Mouse (Mus musculus) embryonic stem cell, embryonic (primary cell): ENCODE results near the gene Rps17.

Experiments used
- CTCF ChIA-PET, 4 experiments: fragments of 300-600 bp in 2 of 4; fragments of 350-600 bp in 2 of 4; sonication (Branson Sonifier 250); formaldehyde crosslinking; loops; one replicate each; lab custom pipeline; 2022; ENCODE audit warnings: inconsistent platforms in 2 of 4; lab: Charles Lee
- POLR2A ChIA-PET, 4 experiments: fragments of 300-600 bp in 2 of 4; fragments of 350-600 bp in 2 of 4; sonication (Branson Sonifier 250); formaldehyde crosslinking; loops; one replicate each; lab custom pipeline; 2022; ENCODE audit warnings: antibody characterized with exemption in 4 of 4, inconsistent platforms in 1 of 4; lab: Charles Lee

Gene Rps17

DNA sequence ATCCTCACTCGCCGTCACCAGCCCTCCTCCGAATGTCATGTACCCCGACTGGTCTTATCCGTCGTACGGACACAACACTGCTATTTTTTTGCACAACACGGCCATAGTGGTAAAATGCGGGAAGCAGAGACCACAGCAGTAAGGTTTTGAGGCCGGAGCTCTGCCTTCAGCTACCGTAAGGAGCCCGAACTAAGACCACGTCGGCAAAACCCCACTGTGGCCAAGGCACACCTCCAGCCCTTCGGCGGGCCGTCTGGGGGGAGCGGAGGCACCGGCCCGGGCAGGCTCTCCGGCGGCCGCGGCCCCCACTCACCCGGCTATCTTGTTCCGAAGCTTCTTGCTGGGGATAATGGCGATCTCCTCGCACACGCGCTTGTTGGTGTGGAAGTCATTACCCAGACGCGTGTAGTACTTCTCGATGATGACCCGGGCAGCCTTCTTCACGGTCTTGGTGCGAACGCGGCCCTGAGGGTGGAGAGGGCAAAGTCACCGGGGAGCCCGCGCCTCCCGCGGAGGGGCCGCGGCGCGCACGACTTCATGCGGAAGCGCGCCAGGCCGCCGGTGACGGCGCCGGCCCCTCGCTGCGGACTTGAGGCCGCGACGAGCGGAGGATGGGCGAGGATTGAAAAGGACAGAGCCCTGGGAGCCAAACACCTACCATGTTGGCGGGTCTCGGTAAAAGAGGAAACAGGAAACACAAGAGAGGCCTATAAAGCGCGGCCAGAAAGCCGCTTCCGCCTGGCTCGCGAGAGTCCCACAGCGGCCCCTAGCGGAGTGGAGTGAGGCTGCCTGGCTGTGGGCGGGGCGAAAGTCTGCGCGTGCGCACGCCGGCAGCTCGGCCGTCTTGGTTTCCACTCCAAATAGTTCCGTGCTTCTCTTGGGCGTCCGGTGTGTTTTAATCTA is at the start of gene Rps17:
Gene Rps17, minus strand, starts transcription at position 711 of the 903 bp plus-strand sequence.
- POLR2A ChIA-PET, result interaction anchor here (0.5 to 10.7 kb wide), 155 partner anchors 8 to 566 kb away, joined by 3 to 190 read pairs (median 4); partner anchors contain the start of genes Ap3b2 (in 3 of the 4), Cpeb1 (in 3 of the 4), Whamm (in 3 of the 4) and Pde8a (in 2 of the 4)
- CTCF ChIA-PET, result interaction anchor here (0.6 to 1.6 kb wide), 12 partner anchors 9 to 469 kb away, joined by 3 to 8 read pairs (median 4); partner anchors contain the start of genes Cpeb1 (in 1 of the 4) and Whamm (in 1 of the 4)

DNA sequence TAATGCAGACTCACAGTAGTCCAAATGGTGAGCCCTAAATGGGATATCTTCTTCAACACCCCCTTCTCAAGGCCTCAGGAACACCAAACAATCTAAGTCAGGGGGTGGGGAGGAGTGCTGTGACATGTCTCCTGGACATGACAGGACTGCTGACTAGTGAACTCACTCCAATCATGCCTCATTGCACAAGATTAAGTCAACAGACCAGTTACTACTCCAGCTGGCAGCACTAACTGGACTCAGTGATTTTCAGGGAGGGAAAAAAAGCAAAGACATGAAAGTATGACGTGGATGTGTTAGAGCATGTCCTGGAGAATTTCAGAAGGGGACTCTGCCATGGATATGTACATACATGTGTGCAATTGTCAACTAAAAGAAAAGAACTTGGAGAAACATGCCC is 34.3 kb upstream of the Rps17 start:
- POLR2A ChIA-PET, result interaction anchor here in 1 of 4 experiments (0.6 kb wide), 1 partner anchor 214 kb away, joined by 3 read pairs; no protein-coding TSS in a partner anchor
- CTCF ChIA-PET, result no interaction called here

DNA sequence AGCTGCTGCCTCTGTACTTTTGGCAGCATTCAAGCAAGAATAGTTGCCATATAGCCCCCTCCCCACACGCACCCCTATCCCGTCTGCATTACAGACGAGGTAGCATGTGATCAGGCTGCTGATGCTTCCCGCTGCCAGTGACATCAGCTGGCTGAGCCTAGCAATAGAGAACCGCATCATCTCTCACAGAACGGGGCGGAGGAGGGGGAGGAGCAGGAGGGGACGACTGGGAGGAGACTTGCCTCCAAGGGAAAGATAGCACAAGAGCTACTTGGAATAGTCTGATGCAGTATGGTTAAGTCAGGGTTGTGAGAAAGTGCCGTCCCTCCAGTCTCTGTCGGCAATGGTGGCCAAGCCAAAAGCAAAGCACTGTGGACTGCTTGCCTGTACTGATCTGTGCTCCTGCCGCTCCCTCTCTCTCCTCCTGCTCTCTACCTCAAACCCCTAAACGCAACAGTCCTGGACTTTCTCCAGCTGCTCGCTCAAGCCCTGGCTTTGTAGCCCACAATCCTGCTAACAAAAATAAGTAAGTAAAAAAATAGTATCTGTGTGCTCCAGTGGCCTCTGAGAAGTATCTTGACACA is 27.4 kb upstream of the Rps17 start:
- ChIA-PET CTCF (interaction anchor here in 1 of 4 experiments (0.6 to 1.9 kb wide), 2 partner anchors 217 to 238 kb away, joined by 3 to 4 read pairs; no protein-coding TSS in a partner anchor), POLR2A (interaction anchor here in 3 of 4 experiments (0.6 to 2.3 kb wide), 16 partner anchors 9 to 483 kb away, joined by 3 to 18 read pairs (median 4); partner anchors contain the start of gene Rps17 (in 2 of the 3))

DNA sequence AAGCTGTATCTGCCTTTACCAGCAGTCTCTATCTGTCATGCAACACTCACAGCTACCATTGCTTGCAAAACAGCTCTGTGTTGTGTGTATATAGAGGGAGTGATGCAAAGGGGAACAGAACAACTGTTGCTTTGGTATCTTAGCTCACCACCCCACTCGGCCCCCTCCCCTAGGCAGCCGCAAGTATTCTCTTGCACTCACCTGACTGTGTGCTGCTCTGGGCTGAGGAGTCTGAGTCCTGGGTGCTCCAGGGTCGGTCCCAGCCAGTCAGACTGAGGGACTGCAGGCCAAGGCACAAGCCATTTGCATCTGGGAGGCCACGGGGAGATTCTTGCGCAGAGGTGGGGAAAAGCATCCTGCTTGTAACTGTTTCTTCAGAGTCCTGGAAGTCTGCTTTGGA is 26.8 kb upstream of the Rps17 start:
- ChIA-PET CTCF (interaction anchor here in 1 of 4 experiments (1.9 kb wide), 1 partner anchor 238 kb away, joined by 4 read pairs; no protein-coding TSS in a partner anchor), POLR2A (interaction anchor here in 3 of 4 experiments (1.0 to 2.3 kb wide), 9 partner anchors 10 to 483 kb away, joined by 3 to 18 read pairs (median 4); partner anchors contain the start of gene Rps17 (in 2 of the 3))

DNA sequence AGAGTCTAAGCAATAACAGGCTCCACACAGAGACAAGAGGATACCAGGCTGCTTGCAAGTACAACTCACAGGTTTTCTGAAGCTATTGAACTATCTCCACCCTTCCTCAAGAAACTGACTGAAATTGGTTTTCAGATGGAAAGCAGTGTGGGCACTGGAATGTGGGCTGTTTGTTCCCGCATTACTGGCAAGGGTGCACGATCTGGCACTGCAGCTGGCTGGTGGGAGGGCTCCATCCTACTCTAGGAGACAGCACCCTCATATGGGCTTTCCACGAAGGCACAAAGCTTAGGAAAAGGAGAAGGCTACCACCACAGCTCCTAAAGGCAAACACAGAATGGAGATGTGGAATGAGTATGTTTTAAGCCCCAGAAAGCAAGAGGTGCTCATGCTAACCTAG is 24.7 kb upstream of the Rps17 start:
- POLR2A ChIA-PET, result interaction anchor here in 2 of 4 experiments (0.9 to 2.3 kb wide), 6 partner anchors 23 to 108 kb away, joined by 3 to 8 read pairs (median 3); partner anchors contain the start of gene Rps17 (in 2 of the 2)
- CTCF ChIA-PET, result no interaction called here

DNA sequence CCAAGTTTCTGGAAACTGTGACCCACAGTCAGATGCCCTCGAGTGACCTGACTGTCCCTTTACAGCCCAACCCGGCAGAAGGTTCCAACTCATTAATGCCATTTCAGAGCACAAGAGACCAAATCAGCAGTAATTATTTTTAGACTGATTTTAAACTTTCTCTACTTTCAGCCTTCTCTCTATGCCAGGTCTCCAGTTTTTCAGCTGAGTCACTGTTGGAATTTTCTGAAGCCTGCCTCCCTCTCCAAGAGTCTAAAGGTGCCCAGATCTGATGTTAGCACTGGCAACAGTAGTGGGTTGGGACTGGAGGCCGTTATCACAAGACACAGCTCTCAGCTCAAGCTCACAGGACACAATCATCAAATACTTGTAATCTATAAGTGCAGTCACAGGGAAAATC is 22.9 kb upstream of the Rps17 start:
- ChIA-PET CTCF (no interaction called here), POLR2A (interaction anchor here in 1 of 4 experiments (0.6 to 1.6 kb wide), 2 partner anchors 23 to 225 kb away, joined by 6 read pairs; partner anchors contain the start of gene Rps17)

DNA sequence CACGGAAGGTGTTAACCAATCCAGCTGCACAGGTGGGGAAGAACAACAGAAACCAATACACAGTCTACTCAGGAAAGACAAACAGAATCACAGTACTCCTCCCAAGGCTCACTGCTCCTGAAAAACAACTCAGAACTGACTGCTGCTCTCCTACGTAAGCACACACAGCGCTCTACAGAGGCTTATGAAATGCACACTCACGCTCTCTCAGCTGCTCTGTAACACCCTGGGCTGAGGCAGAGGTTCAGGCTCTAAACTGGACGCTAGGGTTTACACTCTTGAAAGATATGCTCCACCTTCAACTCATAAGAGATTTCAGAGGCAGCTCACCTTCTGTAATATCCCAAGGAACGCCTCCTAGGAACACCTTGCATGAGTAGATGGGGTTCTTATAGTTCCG is 11.9 kb upstream of the Rps17 start:
- POLR2A ChIA-PET, result interaction anchor here in 2 of 4 experiments (1.0 to 7.4 kb wide), 3 partner anchors 11 to 166 kb away, joined by 3 to 47 read pairs (median 5); partner anchors contain the start of gene Rps17 (in 2 of the 2)
- CTCF ChIA-PET, result interaction anchor here in 1 of 4 experiments (0.7 kb wide), 1 partner anchor 47 kb away, joined by 3 read pairs; no protein-coding TSS in a partner anchor

DNA sequence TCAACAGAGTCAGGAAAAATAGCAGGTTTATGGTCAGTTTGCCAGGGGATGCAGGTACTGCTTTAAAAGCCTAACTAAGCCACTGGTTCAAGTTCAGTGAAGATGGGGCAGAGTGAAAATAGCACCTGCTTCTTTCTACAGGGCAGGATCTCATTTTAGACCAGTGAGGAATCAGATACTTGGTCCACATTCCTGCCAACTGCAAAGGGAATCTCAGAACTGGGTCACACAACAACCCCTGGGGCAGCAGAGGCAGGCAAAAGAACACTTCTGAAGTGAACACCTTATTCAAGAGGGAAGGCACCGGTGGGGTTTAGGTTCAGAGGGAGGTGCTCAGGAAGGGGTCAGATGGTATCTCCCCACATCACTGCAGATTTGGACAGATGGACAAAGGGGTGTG is 11.3 kb upstream of the Rps17 start:
- POLR2A ChIA-PET, result interaction anchor here in 2 of 4 experiments (0.9 to 7.4 kb wide), 2 partner anchors 11 to 12 kb away, joined by 3 to 47 read pairs; partner anchors contain the start of gene Rps17 (in 1 of the 2)

DNA sequence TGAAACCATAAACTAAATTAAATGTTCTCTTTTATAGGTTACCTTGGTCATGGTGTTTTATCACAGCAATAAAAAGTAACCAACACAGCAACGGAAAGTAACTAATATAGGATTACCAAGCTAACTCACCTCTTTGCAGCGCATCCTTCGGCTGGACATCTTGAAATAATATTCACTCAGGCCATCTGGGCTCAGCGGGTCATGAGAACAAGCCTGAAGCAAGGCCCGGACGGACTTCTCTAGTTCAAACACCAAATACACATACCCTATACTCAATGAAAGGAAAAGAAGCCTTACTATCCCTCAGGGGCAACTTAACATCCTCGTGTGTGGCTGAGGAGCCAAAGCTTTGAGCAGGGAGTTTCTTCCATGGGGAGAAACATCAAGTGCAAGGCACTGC is 10.7 kb upstream of the Rps17 start:
- ChIA-PET POLR2A (interaction anchor here in 3 of 4 experiments (0.7 to 7.4 kb wide), 4 partner anchors 10 to 17 kb away, joined by 3 to 47 read pairs (median 4); partner anchors contain the start of gene Rps17 (in 2 of the 3)), CTCF (no interaction called here)

More for the DNA sequence above, 11.3 kb upstream of the Rps17 start:
- CTCF ChIA-PET, result interaction anchor here in 1 of 4 experiments (0.7 kb wide), 1 partner anchor 47 kb away, joined by 3 read pairs; no protein-coding TSS in a partner anchor

DNA sequence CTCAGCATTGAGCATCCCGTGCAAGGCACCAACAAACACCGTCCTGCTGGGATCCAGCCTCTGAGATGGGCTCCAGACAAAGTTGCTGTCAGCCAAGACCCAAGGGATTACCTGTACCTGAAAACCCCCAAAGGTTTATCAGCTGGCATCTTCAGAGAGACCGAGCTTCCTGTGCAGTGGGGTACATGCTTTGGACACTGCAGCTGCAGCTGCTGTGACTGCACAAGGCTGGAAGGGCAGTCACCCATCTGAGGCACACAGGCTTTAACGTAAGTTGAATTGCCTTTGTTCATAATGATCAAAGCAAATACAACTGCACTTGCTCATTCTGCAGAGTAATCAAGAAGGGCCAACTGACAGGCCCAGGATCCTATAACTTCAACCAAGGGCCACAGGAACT is 6.8 kb upstream of the Rps17 start:
- CTCF ChIA-PET, result no interaction called here
- POLR2A ChIA-PET, result interaction anchor here in 1 of 4 experiments (0.7 kb wide), 1 partner anchor 189 kb away, joined by 3 read pairs; no protein-coding TSS in a partner anchor

DNA sequence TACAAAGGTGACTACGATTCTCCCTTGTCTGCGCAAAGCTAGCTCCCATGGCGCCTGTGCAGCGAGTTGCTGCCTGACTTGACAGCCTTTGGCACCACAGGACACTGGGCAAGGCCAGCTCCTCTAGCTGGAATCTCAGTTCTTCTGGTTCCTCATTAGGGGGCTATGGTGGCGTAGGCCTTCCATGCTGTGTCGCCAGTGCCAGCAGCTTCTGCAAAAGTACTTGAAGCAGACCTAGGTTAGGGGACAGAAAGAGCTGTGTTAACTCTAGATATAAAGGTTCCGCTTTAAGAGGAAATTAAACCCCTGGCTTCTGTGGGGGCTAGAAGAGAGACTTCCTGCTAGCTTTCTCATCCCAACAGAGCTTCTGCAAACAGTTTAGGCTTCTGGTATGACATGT is 3.2 kb upstream of the Rps17 start:
- CTCF ChIA-PET, result no interaction called here
- POLR2A ChIA-PET, result interaction anchor here in 2 of 4 experiments (0.8 to 10.7 kb wide), 5 partner anchors 9 to 488 kb away, joined by 3 to 190 read pairs (median 3); partner anchors contain the start of gene Zscan2 (in 1 of the 2)

DNA sequence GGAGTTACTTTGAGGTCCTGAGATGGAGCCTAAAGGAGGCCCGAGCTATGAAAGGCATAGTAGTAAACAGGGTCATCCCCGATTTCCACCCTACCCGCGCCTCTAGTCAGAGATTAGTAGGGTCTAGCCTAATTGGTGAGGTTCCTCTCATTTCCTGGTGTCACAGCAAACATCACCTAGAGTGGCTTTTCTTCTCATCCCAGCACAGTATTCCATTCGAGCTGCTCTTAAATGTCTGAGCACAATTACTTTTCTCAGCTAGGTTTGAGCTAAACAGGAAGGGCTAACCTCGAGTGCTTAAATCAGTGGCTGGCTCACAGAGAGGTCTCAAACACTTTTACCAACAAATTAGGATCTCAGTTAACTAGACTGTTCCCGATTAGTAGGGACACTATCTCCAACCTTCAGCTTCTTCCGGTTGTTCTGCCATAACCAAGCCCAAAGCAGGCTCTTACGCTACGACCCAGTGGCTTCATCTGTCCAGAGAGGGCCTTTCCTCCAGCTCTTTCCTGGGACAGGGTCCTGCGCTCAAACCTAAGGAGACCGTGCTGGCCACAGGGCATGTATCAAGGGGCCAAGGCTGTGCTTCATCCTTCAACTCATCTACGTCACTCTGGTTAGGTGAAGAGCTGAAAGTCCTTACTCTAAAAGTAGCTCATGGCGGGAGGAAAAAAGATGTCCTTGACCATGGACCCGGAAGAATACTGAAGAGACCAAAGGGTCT is 555 bp upstream of the Rps17 start:
- POLR2A ChIA-PET, result interaction anchor here (0.5 to 10.7 kb wide), 117 partner anchors 7 to 542 kb away, joined by 3 to 190 read pairs (median 4); partner anchors contain the start of genes Ap3b2 (in 3 of the 4), Whamm (in 3 of the 4), Cpeb1 (in 2 of the 4) and Pde8a (in 2 of the 4)
- CTCF ChIA-PET, result interaction anchor here (0.6 to 1.6 kb wide), 14 partner anchors 10 to 1126 kb away, joined by 3 to 8 read pairs (median 4); partner anchors contain the start of genes Cpeb1 (in 1 of the 4) and Whamm (in 1 of the 4)

DNA sequence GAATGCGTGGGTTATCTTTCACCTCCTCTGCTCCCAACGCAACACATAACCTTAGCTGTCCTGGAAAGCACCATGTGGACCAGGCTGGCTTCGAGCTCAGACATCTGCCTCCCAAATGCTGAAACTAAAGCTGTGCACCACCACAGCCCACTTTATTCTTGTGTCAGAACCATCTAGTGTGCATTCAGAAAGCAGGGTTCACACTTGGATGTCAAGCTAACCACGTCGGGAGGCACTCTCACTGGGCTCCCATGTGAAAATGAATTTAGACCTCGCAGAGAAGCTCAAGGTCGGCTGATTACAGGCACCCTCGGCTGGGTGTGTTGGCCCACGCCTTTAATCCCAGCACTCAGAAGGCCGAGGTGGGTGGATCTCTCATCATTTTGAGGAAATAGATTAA is 1.2 kb downstream of the Rps17 start:
- CTCF ChIA-PET, result interaction anchor here in 3 of 4 experiments (0.6 to 1.5 kb wide), 4 partner anchors 39 to 468 kb away, joined by 3 to 4 read pairs (median 4); partner anchors contain the start of gene Whamm (in 1 of the 3)
- POLR2A ChIA-PET, result interaction anchor here (0.5 to 10.7 kb wide), 114 partner anchors 8 to 832 kb away, joined by 3 to 190 read pairs (median 5); partner anchors contain the start of genes Alpk3 (in 2 of the 4), Ap3b2 (in 2 of the 4), Nmb (in 2 of the 4) and Pde8a (in 2 of the 4)

DNA sequence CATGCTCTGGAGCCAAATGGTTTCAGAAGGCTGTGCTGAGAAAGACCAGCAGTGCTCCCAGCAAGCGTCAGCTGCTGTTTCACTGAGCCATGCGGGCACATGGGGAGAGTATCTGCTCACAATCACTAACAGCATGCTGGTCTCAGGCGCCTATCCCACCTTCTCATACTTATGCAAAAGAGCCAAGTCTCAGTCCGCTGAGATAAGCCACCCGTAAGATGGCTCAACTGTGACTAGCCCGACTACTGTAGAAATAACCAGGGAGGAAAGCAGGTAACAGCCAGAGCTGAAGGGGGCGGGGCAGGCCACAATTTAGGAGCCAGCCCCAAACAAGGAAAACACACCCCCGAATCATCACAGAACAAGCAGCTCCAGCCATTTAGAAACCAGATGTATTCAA is 1.7 kb downstream of the Rps17 start:
- POLR2A ChIA-PET, result interaction anchor here (0.6 to 10.7 kb wide), 104 partner anchors 7 to 832 kb away, joined by 3 to 190 read pairs (median 5); partner anchors contain the start of genes Alpk3 (in 2 of the 4), Ap3b2 (in 2 of the 4), Nmb (in 2 of the 4) and Pde8a (in 2 of the 4)
- CTCF ChIA-PET, result interaction anchor here in 3 of 4 experiments (0.6 to 1.9 kb wide), 7 partner anchors 10 to 468 kb away, joined by 3 to 4 read pairs (median 4); partner anchors contain the start of gene Whamm (in 1 of the 3)

DNA sequence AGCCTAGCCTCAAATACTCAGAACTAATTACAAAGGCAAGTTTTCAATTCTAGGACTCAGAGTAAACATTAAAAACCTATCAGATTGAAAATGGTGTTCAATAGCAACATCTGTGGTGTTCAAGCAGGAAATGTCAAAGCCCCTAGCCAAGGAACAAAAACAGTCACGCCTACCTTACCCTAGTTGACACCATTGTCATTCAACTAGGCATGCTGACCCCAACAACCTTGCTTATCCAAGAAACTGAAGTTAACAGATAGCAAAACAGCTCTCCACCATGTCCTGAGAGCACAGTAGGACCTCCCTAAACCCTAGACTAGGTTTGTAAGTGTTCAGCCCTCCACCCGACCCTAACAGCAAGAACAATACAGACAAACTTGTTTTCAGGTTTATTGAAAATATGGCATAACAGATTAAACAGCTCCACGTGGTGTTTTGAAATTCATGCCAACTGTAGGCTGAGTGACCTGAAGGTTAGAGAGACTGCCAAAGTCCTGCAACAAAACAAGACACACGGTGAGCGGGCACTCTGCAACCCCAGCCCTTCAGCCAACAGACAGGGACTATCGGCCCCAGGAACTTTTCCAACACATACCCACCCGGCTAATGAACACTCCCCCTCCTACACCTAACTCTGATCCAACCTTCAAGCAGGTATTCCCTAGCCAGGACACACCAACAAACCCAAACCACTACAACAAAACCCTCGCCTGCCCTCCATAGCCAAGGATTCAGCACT is 2.5 kb downstream of the Rps17 start:
- ChIA-PET POLR2A (interaction anchor here in 3 of 4 experiments (0.6 to 10.7 kb wide), 66 partner anchors 8 to 485 kb away, joined by 3 to 190 read pairs (median 5); partner anchors contain the start of genes Pde8a (in 2 of the 3), Ramac (in 2 of the 3), Whamm (in 2 of the 3) and Alpk3 (in 1 of the 3)), CTCF (interaction anchor here in 3 of 4 experiments (0.5 to 1.9 kb wide), 8 partner anchors 9 to 596 kb away, joined by 3 to 6 read pairs (median 4); partner anchors contain the start of gene Ap3b2 (in 1 of the 3))
